Mouse (Mus musculus) cerebellum, adult 2 months (tissue): ENCODE measurements around the gene Gng8. TPM values are rescaled to one million over a fixed set of nuclear protein-coding genes. Genes with fewer than 3 reads are reported as not detected.

Experiments
- DNase-seq, 2 experiments: peaks; one replicate each; pipeline ENCODE4 v3.0.0; 2021
- H3K27ac ChIP-seq: fragments of 200-500 bp; 2 replicates; pipeline ENCODE4 v1.5.1; 2012; ENCODE audit warnings: low read length, control low read depth, inconsistent platforms; ENCODE audit not compliant: insufficient read depth
- H3K27me3 ChIP-seq: fragments of 200-500 bp; 2 replicates; pipeline ENCODE4 v1.6.1; 2012; ENCODE audit warnings: inconsistent platforms, mild to moderate bottlenecking, low read length, moderate library complexity; ENCODE audit not compliant: control insufficient read depth, insufficient read depth
- H3K4me1 ChIP-seq: fragments of 200-500 bp; 2 replicates; pipeline ENCODE4 v1.6.1; 2011; ENCODE audit warnings: low read length; ENCODE audit not compliant: control insufficient read depth, insufficient read depth
- H3K4me3 ChIP-seq: fragments of 200-500 bp; replicated peaks from 2 replicates; pipeline ENCODE3; 2011; ENCODE audit warnings: mild to moderate bottlenecking, low read depth, low read length, control low read depth; ENCODE audit not compliant: insufficient read depth
- CTCF ChIP-seq: fragments of 200-500 bp; IDR thresholded peaks from 2 replicates; pipeline ENCODE4 v1.5.1; 2011; ENCODE audit warnings: low read depth, mild to moderate bottlenecking, control low read depth, low read length, moderate library complexity, borderline replicate concordance; ENCODE audit not compliant: insufficient read depth
- POLR2A ChIP-seq: fragments of 200-500 bp; IDR thresholded peaks from 2 replicates; pipeline ENCODE4 v1.6.1; 2011; ENCODE audit warnings: low read length, control low read depth, borderline replicate concordance; ENCODE audit not compliant: insufficient read depth
- WGBS: fragments of 180-500 bp; shearing (Covaris S2); methylation state at CpG from one replicate; pipeline ENCODE4 v1.1.7; 2018; 5-methylcytosine and 5-hydroxymethylcytosine counted together
- polyA plus RNA-seq: library from polyadenylated mRNA; depleted of rRNA; stranded (reverse); fragments of >200 nt; gene quantifications from 2 replicates; pipeline ENCODE4 v1.2.3, GENCODE M21; 2012

Gene Gng8
- polyA plus RNA-seq, 1 experiment: 14.0 TPM

GRCm38 (mm10) chr7:16871600-16871999, 20.0 kb upstream of the Gng8 start:
- no peak overlapping the region for H3K4me3 ChIP-seq
- TF ChIP-seq CTCF: no peak
- no peak for TF ChIP-seq POLR2A
- H3K4me1 ChIP-seq: peaks cover 3% of the 10 kb centered on the region
- 87% methylated on average over 10 of the region's 10 CpGs for WGBS
- H3K27me3 ChIP-seq: no peaks in the 10 kb centered on the region
- no peak overlapping the region for H3K27ac ChIP-seq
- no peak for DNase-seq

- Histone ChIP-seq H3K4me1 (peaks cover 8% of the 10 kb centered on the region), H3K4me3 (no peak overlapping the region), H3K27ac (no peak overlapping the region), H3K27me3 (no peaks in the 10 kb centered on the region)
- WGBS: 93% methylated on average over 9 of the region's 9 CpGs
- no peak for DNase-seq
- TF ChIP-seq POLR2A (no peak), CTCF (no peak)
Measured at GRCm38 (mm10) chr7:16872478-16872877, 19.1 kb upstream of the Gng8 start.

GRCm38 (mm10) chr7:16873392-16873791, 18.2 kb upstream of the Gng8 start:
- WGBS: 90% methylated on average over 4 of the region's 4 CpGs
- Histone ChIP-seq H3K4me3 (no peak overlapping the region), H3K27me3 (no peaks in the 10 kb centered on the region), H3K4me1 (peaks cover 8% of the 10 kb centered on the region), H3K27ac (no peak overlapping the region)
- DNase-seq: no peak
- TF ChIP-seq POLR2A: no peak
- 0 out of 2 replicates have a peak, but pooled peaks have one; percentile 15 for TF ChIP-seq CTCF

- Histone ChIP-seq H3K4me3 (peak overlapping the region; percentile 49), H3K4me1 (peaks cover 8% of the 10 kb centered on the region), H3K27me3 (no peaks in the 10 kb centered on the region), H3K27ac (peak overlapping the region; percentile 55; the same call in 1 of the 2 replicates)
- peak; percentile 84 for DNase-seq
- no peak for TF ChIP-seq POLR2A
- TF ChIP-seq CTCF: peak; percentile 95
- 5% methylated on average over 17 of the region's 17 CpGs for WGBS
Measured at GRCm38 (mm10) chr7:16874190-16874589, 17.4 kb upstream of the Gng8 start.

- H3K27me3 ChIP-seq: no peaks in the 10 kb centered on the region
- H3K4me1 ChIP-seq: peaks cover 8% of the 10 kb centered on the region
- peak overlapping the region; percentile 55; the same call in 1 of the 2 replicates for H3K27ac ChIP-seq
- TF ChIP-seq POLR2A (peak; percentile 61; the same call in 1 of the 2 replicates), CTCF (no peak)
- peak; percentile 99 to 100 for DNase-seq
- H3K4me3 ChIP-seq: peak overlapping the region; percentile 49
- under 1% methylated on average over 33 of the region's 33 CpGs for WGBS
Measured at GRCm38 (mm10) chr7:16874756-16875309, 16.8 kb upstream of the Gng8 start.

GRCm38 (mm10) chr7:16875310-16875325, 16.5 kb upstream of the Gng8 start, which contains the start of gene Dact3:
Gene Dact3, plus strand, starts transcription at chr7:16875317.
- TF ChIP-seq CTCF (no peak), POLR2A (no peak)
- Histone ChIP-seq H3K4me1 (peaks cover 8% of the 10 kb centered on the region), H3K27me3 (no peaks in the 10 kb centered on the region), H3K27ac (peak within 1 kb of the TSS; percentile 55; the same call in 1 of the 2 replicates), H3K4me3 (peak within 1 kb of the TSS; percentile 100)
- no peak for DNase-seq
- WGBS: 0% methylated on average over 1 of the region's 1 CpGs

- peaks cover 8% of the 10 kb centered on the region for H3K4me1 ChIP-seq
- H3K27ac ChIP-seq: peak overlapping the region; percentile 40; the same call in 1 of the 2 replicates
- no peak for DNase-seq
- TF ChIP-seq POLR2A: no peak
- no peak for TF ChIP-seq CTCF
- H3K4me3 ChIP-seq: peak overlapping the region; percentile 100
- no peaks in the 10 kb centered on the region for H3K27me3 ChIP-seq
- under 1% methylated on average over 41 of the region's 42 CpGs for WGBS
Measured at GRCm38 (mm10) chr7:16875326-16875725, 16.3 kb upstream of the Gng8 start.

- H3K27me3 ChIP-seq: no peaks in the 10 kb centered on the region
- peak overlapping the region; percentile 100 for H3K4me3 ChIP-seq
- peaks cover 8% of the 10 kb centered on the region for H3K4me1 ChIP-seq
- H3K27ac ChIP-seq: no peak overlapping the region
- TF ChIP-seq CTCF (no peak), POLR2A (no peak)
- no peak for DNase-seq
- WGBS: 12% methylated on average over 11 of the region's 11 CpGs
Measured at GRCm38 (mm10) chr7:16876006-16876405, 15.6 kb upstream of the Gng8 start.
